Mouse (Mus musculus): ENCODE measurements around the gene Pi4kb. TPM values are rescaled to one million over a fixed set of nuclear protein-coding genes. Genes with fewer than 3 reads are reported as not detected.

The Pi4kb gene
- polyA plus RNA-seq, 1 experiment: 33.2 TPM

GRCm38 (mm10) chr3:95054481-95055260, 80.1 kb downstream of the Pi4kb start:
- no peak overlapping the region for H3ac ChIP-seq (ENCODE audit: control insufficient read depth, insufficient read length, low read depth)
- no peaks in the 10 kb centered on the region for H3K27me3 ChIP-seq (ENCODE audit: control insufficient read depth, insufficient read depth, insufficient read length)
- H3K4me3 ChIP-seq (ENCODE audit: insufficient read depth, poor library complexity, severe bottlenecking): no peak overlapping the region
- no peaks in the 10 kb centered on the region for H3K79me2 ChIP-seq (ENCODE audit: control insufficient read depth, insufficient read depth)
- H3K36me3 ChIP-seq (ENCODE audit: control insufficient read depth, insufficient read depth): peaks cover 19% of the 10 kb centered on the region
- H3K79me3 ChIP-seq (ENCODE audit: low read depth): no peaks in the 10 kb centered on the region
- TF ChIP-seq MYOG (IDR thresholded peaks at IDR 0.05; ENCODE audit: control insufficient read depth, extremely low read depth, insufficient read length) (no peak), MYOD1 (IDR thresholded peaks at IDR 0.05; ENCODE audit: control insufficient read depth, insufficient read length, low read depth) (no peak), FOSL1 (IDR thresholded peaks at IDR 0.05; ENCODE audit: insufficient read depth, low read length, poor library complexity, severe bottlenecking) (no peak), MAX (IDR thresholded peaks at IDR 0.05) (no peak), USF1 (IDR thresholded peaks at IDR 0.05; ENCODE audit: low read depth) (no peak), CEBPB (IDR thresholded peaks at IDR 0.05; ENCODE audit: low read depth) (no peak), CTCF (IDR thresholded peaks at IDR 0.05; ENCODE audit: control insufficient read depth, insufficient read depth, insufficient read length) (no peak)

GRCm38 (mm10) chr3:95056275-95056674, 81.7 kb downstream of the Pi4kb start:
- H3K27me3 ChIP-seq (ENCODE audit: control insufficient read depth, insufficient read depth, insufficient read length): no peaks in the 10 kb centered on the region
- H3ac ChIP-seq (ENCODE audit: control insufficient read depth, insufficient read length, low read depth): no peak overlapping the region
- no peak overlapping the region for H3K4me3 ChIP-seq (ENCODE audit: insufficient read depth, poor library complexity, severe bottlenecking)
- H3K79me3 ChIP-seq (ENCODE audit: low read depth): no peaks in the 10 kb centered on the region
- peaks cover 32% of the 10 kb centered on the region for H3K36me3 ChIP-seq (ENCODE audit: control insufficient read depth, insufficient read depth)
- TF ChIP-seq CTCF (IDR thresholded peaks at IDR 0.05; ENCODE audit: control insufficient read depth, insufficient read depth, insufficient read length) (no peak), FOSL1 (IDR thresholded peaks at IDR 0.05; ENCODE audit: insufficient read depth, low read length, poor library complexity, severe bottlenecking) (no peak), MYOD1 (IDR thresholded peaks at IDR 0.05; ENCODE audit: control insufficient read depth, insufficient read length, low read depth) (no peak), USF1 (IDR thresholded peaks at IDR 0.05; ENCODE audit: low read depth) (no peak), MYOG (IDR thresholded peaks at IDR 0.05; ENCODE audit: control insufficient read depth, extremely low read depth, insufficient read length) (no peak), MAX (IDR thresholded peaks at IDR 0.05) (no peak), CEBPB (IDR thresholded peaks at IDR 0.05; ENCODE audit: low read depth) (no peak)
- no peaks in the 10 kb centered on the region for H3K79me2 ChIP-seq (ENCODE audit: control insufficient read depth, insufficient read depth)

Small RNA genes lying within 50 kb of the gene (microRNA-seq; reads per million reads assigned to microRNA genes)
- gene Mir7013 (ENCODE audit: borderline microRNAs expressed): 1.4 reads per million, percentile 31 among the genes with 10 or more reads in this experiment

Other genes starting within 250 kb of the Pi4kb start
- gene Cgn, start 188.2 kb upstream of the Pi4kb start, polyA plus RNA-seq (2012; fragmentation: generic; extraction: Trizol): 0.05 TPM
- gene Pogz, start 137.2 kb upstream of the Pi4kb start, polyA plus RNA-seq (2012; fragmentation: generic; extraction: Trizol): 8.7 TPM
- 496 TPM for gene Psmb4, start 87.8 kb upstream of the Pi4kb start, polyA plus RNA-seq (2012; fragmentation: generic; extraction: Trizol)
- gene Selenbp1, start 41.7 kb upstream of the Pi4kb start, polyA plus RNA-seq (2012; fragmentation: generic; extraction: Trizol): 0.16 TPM
- gene Rfx5, start 20.7 kb upstream of the Pi4kb start, polyA plus RNA-seq (2012; fragmentation: generic; extraction: Trizol): 3.0 TPM
- gene Zfp687, start 40.7 kb downstream of the Pi4kb start, polyA plus RNA-seq (2012; fragmentation: generic; extraction: Trizol): 15.3 TPM
- gene Psmd4, start 67.9 kb downstream of the Pi4kb start, polyA plus RNA-seq (2012; fragmentation: generic; extraction: Trizol): 264 TPM
- 21.2 TPM for gene Pip5k1a, start 132.2 kb downstream of the Pi4kb start, polyA plus RNA-seq (2012; fragmentation: generic; extraction: Trizol)
- 83.4 TPM for gene Vps72, start 136.3 kb downstream of the Pi4kb start, polyA plus RNA-seq (2012; fragmentation: generic; extraction: Trizol)
- gene Tmod4, start 149.7 kb downstream of the Pi4kb start, polyA plus RNA-seq (2012; fragmentation: generic; extraction: Trizol): 0.23 TPM
- gene Scnm1, start 159.3 kb downstream of the Pi4kb start, polyA plus RNA-seq (2012; fragmentation: generic; extraction: Trizol): 22.2 TPM
- gene Lysmd1, start 159.4 kb downstream of the Pi4kb start, polyA plus RNA-seq (2012; fragmentation: generic; extraction: Trizol): 3.4 TPM
- gene Tnfaip8l2, start 167.6 kb downstream of the Pi4kb start, polyA plus RNA-seq (2012; fragmentation: generic; extraction: Trizol): 0.21 TPM
- 5.4 TPM for gene Sema6c, start 185.7 kb downstream of the Pi4kb start, polyA plus RNA-seq (2012; fragmentation: generic; extraction: Trizol)
- gene Gabpb2, start 243.2 kb downstream of the Pi4kb start, polyA plus RNA-seq (2012; fragmentation: generic; extraction: Trizol): 5.7 TPM